Mouse (Mus musculus) small intestine, adult 2 months (tissue): ENCODE measurements around the gene Bckdha.

Source experiments
- CTCF ChIP-seq: fragments of 200-500 bp; IDR thresholded peaks from 2 replicates; pipeline ENCODE4 v1.5.1; 2012; ENCODE audit warnings: low read depth, mild to moderate bottlenecking, control low read depth, inconsistent platforms, low read length, moderate library complexity, mixed read lengths; ENCODE audit not compliant: insufficient replicate concordance, insufficient read length; ENCODE audit errors: extremely low read depth
- POLR2A ChIP-seq: fragments of 200-500 bp; IDR thresholded peaks from 2 replicates; pipeline ENCODE4 v1.6.1; 2012; ENCODE audit warnings: low read depth, mild to moderate bottlenecking, control low read depth, inconsistent platforms, low read length, moderate library complexity

DNA sequence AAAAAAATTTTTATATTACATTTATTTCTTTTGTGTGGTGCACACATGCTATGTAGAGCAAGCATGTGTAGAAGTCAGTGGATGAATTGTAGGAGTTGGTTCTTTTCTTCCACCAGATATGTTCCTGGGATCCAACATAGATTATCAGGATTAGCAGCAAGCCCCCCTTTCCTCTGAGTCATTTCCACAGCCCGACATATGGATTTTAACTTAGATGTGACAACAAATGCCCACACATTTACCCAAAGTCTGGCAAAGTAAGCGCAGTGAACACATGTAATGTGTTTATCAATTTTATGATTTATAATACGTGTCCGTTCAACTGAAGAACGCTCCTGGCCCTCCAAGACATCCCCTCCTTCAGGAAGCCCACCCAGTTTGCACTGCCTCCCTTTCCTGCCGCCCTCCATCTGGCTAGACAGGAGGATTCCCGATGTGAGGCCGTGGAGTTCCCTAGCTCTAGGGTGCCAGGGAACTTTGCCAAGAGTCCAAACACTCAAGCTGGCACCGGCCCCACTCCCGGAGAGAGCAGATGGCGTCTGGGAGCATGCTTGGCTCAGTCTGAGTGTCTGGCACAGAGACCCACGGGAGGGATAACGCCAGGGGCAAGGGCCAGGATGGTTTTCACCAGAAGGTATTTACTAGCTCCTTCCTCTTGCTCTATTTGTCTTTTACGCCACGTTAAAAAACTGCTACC lies 17.5 kb upstream of the Bckdha start:
- TF ChIP-seq POLR2A (no peak), CTCF (no peak)
